Mouse (Mus musculus): ENCODE measurements around the gene Dock2. TPM values are rescaled to one million over a fixed set of nuclear protein-coding genes. Genes with fewer than 3 reads are reported as not detected.

Dock2 gene
- total and polyA plus RNA-seq, 3 experiments = 79.6 to 151 (median 133) TPM

DNA sequence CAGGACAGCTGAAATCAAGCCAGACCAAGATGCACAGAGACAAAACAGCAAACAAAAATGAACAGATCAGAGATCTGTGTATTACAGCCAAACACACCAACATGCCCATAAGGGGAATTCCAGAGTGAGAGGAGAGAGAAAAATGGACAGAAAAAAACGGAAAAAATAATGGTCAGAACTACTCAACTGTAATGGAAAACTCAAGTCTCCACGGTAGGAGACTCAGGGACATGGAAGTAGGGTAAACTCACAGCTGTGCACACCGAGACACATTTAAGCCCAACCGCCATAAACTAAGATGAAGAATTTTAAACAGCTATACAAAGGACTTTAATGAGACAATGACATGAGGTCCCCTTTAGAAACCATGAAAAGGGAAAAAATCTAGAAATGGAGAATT is 24.1 kb downstream of the Dock2 start:
- no peak overlapping the region for H3K4me3 ChIP-seq (replicated peaks in 1 of 3; ENCODE audit: low read depth in 2 of 3, low read length in 2 of 3, poor library complexity in 1 of 3)
- peaks cover 43 to 73% of the 10 kb centered on the region in 2 experiments for H3K36me3 ChIP-seq (replicated peaks in 1 of 2; ENCODE audit: control insufficient read depth in 1 of 2, insufficient read depth in 1 of 2, low read length in 1 of 2)
- H3K4me1 ChIP-seq (ENCODE audit: control insufficient read depth in 1 of 2, insufficient read depth in 2 of 2) = peaks cover 14 to 71% of the 10 kb centered on the region in 2 experiments
- H3K27me3 ChIP-seq (replicated peaks) = no peaks in the 10 kb centered on the region
- H3K9me3 ChIP-seq (replicated peaks; ENCODE audit: low read length) = peaks cover 12% of the 10 kb centered on the region
- H3K9ac ChIP-seq (ENCODE audit: insufficient read depth, low read depth) = no peak overlapping the region
- DNase-seq (ENCODE audit: extremely low read depth) = peak; percentile 50
- in situ Hi-C loops (cut with MboI; ENCODE audit: low pct_ligation_motif_present, low pct_unique_long_range_greater_than_20kb, low sequenced_read_pairs) (no loop called here), dilution Hi-C loops (cut with MboI; ENCODE audit: extremely low pct_ligation_motif_present, extremely low pct_unique_long_range_greater_than_20kb, low sequenced_read_pairs) (no loop called here)
- peaks cover 93% of the 10 kb centered on the region for H3K79me2 ChIP-seq (replicated peaks; ENCODE audit: control insufficient read depth, extremely low read depth, insufficient read depth, poor library complexity, severe bottlenecking)
- TF ChIP-seq RAD21 (IDR thresholded peaks at IDR 0.05; ENCODE audit: low read depth, low read length) (no peak), UBTF (IDR thresholded peaks at IDR 0.05; ENCODE audit: low read depth, low read length) (no peak), ZMIZ1 (IDR thresholded peaks at IDR 0.05; ENCODE audit: low read depth, low read length) (no peak), JUND (conservative IDR thresholded peaks at IDR 0.05; ENCODE audit: low read depth, low read length) (0 out of 2 replicates have a peak, but pooled peaks have one; percentile 37), TBP (conservative IDR thresholded peaks at IDR 0.05; ENCODE audit: low read depth, low read length) (no peak), PAX5 (IDR thresholded peaks at IDR 0.05; ENCODE audit: low read length) (no peak), ZNF384 (IDR thresholded peaks at IDR 0.05; ENCODE audit: low read depth, low read length) (peak; percentile 77), EP300 (IDR thresholded peaks at IDR 0.05; ENCODE audit: low read length) (peak; percentile 86), IRF4 (IDR thresholded peaks at IDR 0.05; ENCODE audit: low read depth, low read length) (peak; percentile 48; the same call in 1 of the 2 replicates), MAZ (IDR thresholded peaks at IDR 0.05; ENCODE audit: low read depth, low read length) (no peak), KAT2A (IDR thresholded peaks at IDR 0.05; ENCODE audit: insufficient replicate concordance, low read length) (no peak), NELFE (IDR thresholded peaks at IDR 0.05; ENCODE audit: low read depth, low read length) (no peak), HCFC1 (IDR thresholded peaks at IDR 0.05; ENCODE audit: low read depth, low read length) (no peak), ETS1 (conservative IDR thresholded peaks at IDR 0.05; ENCODE audit: low read depth, low read length) (peak; percentile 80), MAX (IDR thresholded peaks at IDR 0.05; ENCODE audit: low read length) (no peak; the same call in 1 of the 2 replicates), USF1 (IDR thresholded peaks at IDR 0.05; ENCODE audit: low read depth, low read length) (no peak), CHD1 (IDR thresholded peaks at IDR 0.05; ENCODE audit: low read depth, low read length) (no peak), TCF12 (IDR thresholded peaks at IDR 0.05; ENCODE audit: low read depth, low read length) (no peak), JUN (IDR thresholded peaks at IDR 0.05; ENCODE audit: insufficient read depth, low read depth, low read length) (no peak), CTCF (conservative IDR thresholded peaks at IDR 0.05 in 1 of 2, IDR thresholded peaks at IDR 0.05 in 1 of 2; ENCODE audit: low read depth in 2 of 2, low read length in 2 of 2) (no peak), CHD2 (IDR thresholded peaks at IDR 0.05; ENCODE audit: low read length) (no peak), GABPA (IDR thresholded peaks at IDR 0.05; ENCODE audit: insufficient replicate concordance, low read depth, low read length) (no peak), SMC3 (IDR thresholded peaks at IDR 0.05; ENCODE audit: low read depth, low read length) (no peak; the same call in 1 of the 2 replicates), ZC3H11A (IDR thresholded peaks at IDR 0.05; ENCODE audit: low read depth, low read length) (no peak), POLR2A (IDR thresholded peaks at IDR 0.05; ENCODE audit: low read depth, low read length) (no peak), MAFK (IDR thresholded peaks at IDR 0.05; ENCODE audit: insufficient replicate concordance, low read length) (no peak), USF2 (conservative IDR thresholded peaks at IDR 0.05; ENCODE audit: low read depth, low read length) (no peak), ZKSCAN1 (IDR thresholded peaks at IDR 0.05; ENCODE audit: borderline replicate concordance, low read depth, low read length) (no peak), MYC (IDR thresholded peaks at IDR 0.05; ENCODE audit: low read depth, low read length) (no peak), SIN3A (IDR thresholded peaks at IDR 0.05; ENCODE audit: low read length) (no peak), ELF1 (IDR thresholded peaks at IDR 0.05; ENCODE audit: low read depth, low read length) (no peak), NRF1 (IDR thresholded peaks at IDR 0.05; ENCODE audit: low read depth, low read length) (no peak), RCOR1 (conservative IDR thresholded peaks at IDR 0.05; ENCODE audit: low read depth, low read length) (no peak), MEF2A (IDR thresholded peaks at IDR 0.05; ENCODE audit: borderline replicate concordance, low read depth, low read length) (peak; percentile 70), E2F4 (IDR thresholded peaks at IDR 0.05; ENCODE audit: insufficient replicate concordance, low read depth, low read length) (no peak), POLR2AphosphoS2 (IDR thresholded peaks at IDR 0.05; ENCODE audit: low read depth, low read length) (no peak), MXI1 (IDR thresholded peaks at IDR 0.05; ENCODE audit: low read depth, low read length) (no peak), BHLHE40 (IDR thresholded peaks at IDR 0.05; ENCODE audit: low read depth, low read length) (no peak)
- peak overlapping the region; percentile 51 for H3K4me2 ChIP-seq (ENCODE audit: insufficient read depth, low read depth, poor library complexity, severe bottlenecking)
- no peak overlapping the region for H3K27ac ChIP-seq (ENCODE audit: insufficient read depth, low read depth)
